Mouse (Mus musculus) CH12F3 (cell line): ENCODE measurements around the gene Fhit.

Experiments used
- in situ Hi-C: fragments of 300-500 bp; cut with MboI; formaldehyde crosslinking; loops from 2 replicates; pipeline ENCODE4 v1.14.3; 2020; ENCODE audit warnings: low sequenced_read_pairs

Fhit gene

GRCm38 (mm10) chr14:10711841-10712521 lies 449.9 kb downstream of the Fhit start:
- in situ Hi-C loops = no loop called here

DNA sequence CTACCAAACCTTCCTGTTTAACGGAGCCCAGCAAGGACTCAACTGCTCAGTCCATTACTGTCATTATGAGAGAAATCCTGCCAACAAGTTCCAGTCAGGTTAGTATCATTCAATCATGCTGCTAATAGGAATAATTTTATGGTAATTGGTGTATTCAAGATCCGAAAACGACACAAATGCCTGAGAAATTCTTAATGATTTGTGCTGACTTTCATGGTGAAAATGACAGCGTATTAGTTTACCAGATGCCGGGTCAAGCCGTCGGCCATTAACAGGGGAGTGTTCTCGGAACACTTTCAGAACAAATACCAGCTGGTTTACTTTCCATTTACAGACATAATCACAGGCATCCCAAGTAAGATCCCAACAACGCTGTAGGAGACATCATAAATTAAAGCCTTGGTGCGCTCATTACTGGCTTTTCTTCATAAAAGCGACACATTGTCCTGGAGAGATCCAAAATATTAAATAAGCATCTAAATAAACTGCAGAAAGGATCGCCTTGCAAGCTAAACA lies 451.0 kb downstream of the Fhit start:
- in situ Hi-C loops = no loop called here

- in situ Hi-C loops = no loop called here
Measured at GRCm38 (mm10) chr14:10701707-10702106, 460.1 kb downstream of the Fhit start.

- in situ Hi-C loops = no loop called here
Measured at GRCm38 (mm10) chr14:10680041-10680440, 481.8 kb downstream of the Fhit start.

DNA sequence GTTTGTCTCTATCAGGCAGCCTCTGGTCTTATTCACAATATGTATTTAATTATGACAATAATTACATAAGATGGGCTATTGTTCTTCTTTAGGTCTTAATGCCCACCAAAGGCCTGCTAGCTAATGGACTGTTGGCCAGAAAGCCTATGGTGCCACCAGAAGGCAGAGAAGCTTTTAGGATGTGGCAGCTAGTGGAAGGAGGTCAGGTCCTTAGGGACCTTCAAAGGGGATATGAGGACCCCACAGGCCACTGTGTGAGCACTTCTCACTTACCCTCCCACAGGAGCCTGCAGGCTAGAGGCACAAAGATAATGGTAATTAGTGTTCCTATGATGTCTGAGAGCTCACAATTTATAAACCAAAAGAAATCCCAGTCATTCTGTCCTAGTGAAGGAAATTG lies 482.2 kb downstream of the Fhit start:
- in situ Hi-C loops = no loop called here

DNA sequence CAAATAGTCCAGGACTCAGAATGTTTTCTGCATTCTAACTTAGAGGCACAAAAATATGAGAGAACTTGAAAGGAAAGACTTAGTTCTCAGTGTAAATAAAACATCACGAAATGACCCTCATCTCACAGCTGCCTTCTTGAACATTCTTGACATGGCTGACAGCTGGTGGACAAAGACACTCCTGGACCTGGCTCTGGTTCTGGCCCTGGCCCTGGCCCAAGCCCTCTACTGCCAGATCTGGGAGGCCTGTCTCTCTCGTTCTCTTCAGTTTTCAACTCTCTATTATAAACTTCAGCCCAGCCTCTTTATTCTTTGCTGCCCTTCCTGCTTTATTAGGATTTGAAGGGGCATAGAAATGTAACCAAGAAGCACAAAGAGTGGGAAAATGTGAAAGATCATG lies 484.2 kb downstream of the Fhit start:
- in situ Hi-C loops = no loop called here

GRCm38 (mm10) chr14:10660247-10660646 lies 501.6 kb downstream of the Fhit start:
- in situ Hi-C loops = no loop called here

DNA sequence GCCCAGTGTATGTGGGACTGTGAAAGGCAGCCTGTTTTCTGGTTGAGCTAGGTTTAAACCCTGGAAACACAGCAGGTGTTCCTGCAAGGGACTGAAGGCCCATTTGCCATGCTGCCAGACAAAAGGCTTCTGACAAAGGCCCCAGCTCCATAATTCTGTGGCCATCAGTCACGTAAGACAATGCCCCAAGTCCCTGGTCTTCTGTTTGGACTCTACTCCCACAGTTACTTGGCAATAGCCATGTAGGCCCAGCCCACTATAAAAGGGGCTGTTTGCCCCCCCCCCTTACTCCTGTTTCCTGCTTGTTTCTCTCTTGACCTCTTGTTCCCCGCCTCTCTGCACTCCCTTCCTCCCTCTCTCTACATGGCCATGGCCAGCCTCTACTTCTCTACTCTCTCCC lies 502.5 kb downstream of the Fhit start:
- in situ Hi-C loops = no loop called here

GRCm38 (mm10) chr14:10658219-10658618 lies 503.6 kb downstream of the Fhit start:
- in situ Hi-C loops = no loop called here

GRCm38 (mm10) chr14:10657364-10657763 lies 504.5 kb downstream of the Fhit start:
- in situ Hi-C loops = no loop called here

- in situ Hi-C loops = no loop called here
Measured at GRCm38 (mm10) chr14:10655842-10656241, 506.0 kb downstream of the Fhit start.

DNA sequence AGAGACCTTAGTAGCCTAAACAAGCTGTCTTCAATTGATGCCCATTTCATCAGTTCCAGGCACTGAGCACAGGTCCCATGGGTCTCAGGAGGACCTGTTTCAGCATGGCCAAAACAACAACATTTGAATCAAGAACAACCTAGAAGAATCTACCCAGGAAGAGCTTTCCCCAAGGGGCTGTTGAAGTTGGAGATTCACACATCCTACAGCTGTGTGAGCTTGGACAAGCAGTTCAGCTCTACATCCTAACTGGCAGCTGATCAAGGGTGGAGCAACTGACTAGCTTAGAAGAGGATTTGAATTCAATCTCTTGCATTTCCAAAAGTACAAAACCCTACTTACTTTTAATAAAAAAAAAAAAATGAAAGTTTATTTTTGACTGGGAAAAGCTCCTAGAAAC lies 514.0 kb downstream of the Fhit start:
- in situ Hi-C loops = no loop called here

GRCm38 (mm10) chr14:10631783-10632182 lies 530.1 kb downstream of the Fhit start:
- in situ Hi-C loops = no loop called here

DNA sequence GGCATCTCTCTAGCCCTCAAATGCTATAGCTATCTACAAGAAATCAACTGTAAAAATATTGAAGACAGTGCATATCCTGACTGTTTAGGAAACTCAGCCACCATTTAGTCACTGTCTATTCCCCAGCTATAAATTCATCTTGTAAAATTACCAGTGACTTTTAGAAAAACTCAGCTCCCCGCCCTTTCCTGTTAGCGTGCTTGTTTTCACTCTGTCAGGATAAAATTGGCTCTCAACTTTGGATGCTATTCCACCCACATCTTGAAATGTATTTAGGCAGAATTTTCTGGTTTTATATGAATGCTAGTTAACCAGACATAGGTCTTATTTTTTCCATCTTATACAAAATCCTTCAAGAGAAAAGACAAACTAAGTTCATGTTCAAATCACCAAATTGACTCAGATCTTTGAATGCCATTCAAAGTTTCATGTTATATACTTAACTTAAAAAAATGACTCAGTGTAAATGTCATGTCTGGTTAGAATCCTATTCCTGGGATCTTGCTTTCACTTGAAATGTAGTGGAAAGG lies 530.9 kb downstream of the Fhit start:
- in situ Hi-C loops = no loop called here

DNA sequence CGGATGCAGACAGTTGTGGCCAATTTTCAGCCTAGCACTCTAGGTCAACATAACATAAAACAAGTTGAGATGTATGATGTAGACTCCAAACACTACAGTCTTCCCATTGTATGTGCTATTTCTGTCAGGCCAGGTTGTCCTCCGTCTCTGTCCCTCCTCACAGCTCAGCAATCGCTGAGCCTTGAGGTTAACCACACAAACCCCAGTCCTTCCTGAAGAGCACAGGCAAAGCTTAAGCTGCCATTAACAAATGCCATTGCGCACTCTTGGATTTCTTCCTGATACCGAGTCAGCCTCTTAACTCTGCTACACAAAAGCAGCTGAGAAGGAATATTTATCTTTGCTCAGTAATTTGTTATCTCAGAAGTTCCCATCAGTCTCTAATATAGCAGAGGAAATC lies 568.4 kb downstream of the Fhit start:
- in situ Hi-C loops = no loop called here

DNA sequence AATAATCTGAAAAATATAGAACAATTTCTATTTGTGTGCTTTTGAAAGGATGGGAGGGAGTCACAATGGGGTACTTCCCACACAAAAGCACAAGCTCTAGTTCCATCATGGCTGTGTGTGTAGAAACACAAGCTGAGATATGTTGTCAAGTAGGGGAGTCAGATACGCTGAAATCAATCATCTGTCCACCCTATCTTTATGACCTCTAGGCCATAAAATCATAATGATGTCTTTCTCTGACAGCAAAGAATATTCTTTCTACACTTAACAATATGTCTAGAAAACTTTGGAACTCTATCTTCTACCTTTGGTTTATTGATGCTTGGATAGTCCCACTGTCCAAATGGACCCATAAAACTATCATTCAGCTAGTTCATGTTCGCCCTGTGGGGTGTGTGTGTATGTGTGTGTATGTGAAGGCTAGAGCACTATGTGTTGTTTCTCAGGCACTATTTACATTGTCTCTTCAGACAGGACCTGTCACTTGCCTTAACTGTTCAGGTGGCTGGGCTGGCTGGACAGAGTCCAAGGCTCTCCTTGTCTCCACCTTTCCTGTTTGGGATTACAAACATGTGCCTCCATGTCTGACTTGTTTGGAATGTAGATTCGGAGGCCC lies 592.8 kb downstream of the Fhit start:
- in situ Hi-C loops = no loop called here

GRCm38 (mm10) chr14:10567771-10568170 lies 594.1 kb downstream of the Fhit start:
- in situ Hi-C loops = no loop called here

- in situ Hi-C loops = no loop called here
Measured at GRCm38 (mm10) chr14:10554755-10555154, 607.1 kb downstream of the Fhit start.

DNA sequence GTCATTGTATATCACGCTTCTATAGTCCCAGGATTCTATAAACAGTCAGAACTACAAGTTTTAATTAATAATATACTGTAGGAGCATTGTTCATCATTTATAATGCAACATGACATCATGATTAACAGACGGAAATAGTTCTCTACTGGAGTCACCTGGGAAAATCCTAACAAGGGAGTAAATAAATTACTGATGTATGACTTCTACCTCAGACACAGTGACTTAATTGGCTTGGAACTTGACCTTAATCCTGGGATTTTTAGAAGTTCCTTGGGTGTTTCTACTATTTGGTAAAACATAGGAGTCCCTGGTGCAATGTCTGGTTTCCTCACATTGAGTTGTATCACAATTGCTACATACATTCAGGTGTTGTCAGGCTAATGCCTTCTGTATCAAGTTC lies 613.2 kb downstream of the Fhit start:
- in situ Hi-C loops = no loop called here

- in situ Hi-C loops = no loop called here
Measured at GRCm38 (mm10) chr14:10545916-10546315, 615.9 kb downstream of the Fhit start.

DNA sequence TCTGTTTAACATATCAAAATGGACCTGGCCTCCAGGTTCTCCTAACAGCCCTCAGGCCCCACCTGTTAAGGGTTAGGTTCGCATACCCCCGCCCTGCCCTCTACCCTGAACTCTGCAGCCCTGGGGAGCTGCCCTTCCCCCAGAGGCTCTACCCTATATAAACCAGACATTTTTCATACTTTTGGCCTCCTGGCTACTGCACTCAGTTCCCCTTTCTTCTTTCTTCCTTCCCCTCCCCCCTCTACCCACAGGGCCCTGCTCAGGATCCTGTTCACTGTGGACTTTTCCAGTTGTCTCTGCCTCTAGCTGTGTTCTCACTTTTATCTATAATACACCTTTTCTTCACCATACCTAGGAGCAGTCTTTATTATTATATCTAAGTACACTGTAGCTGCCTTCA lies 627.0 kb downstream of the Fhit start:
- in situ Hi-C loops = no loop called here

- in situ Hi-C loops = no loop called here
Measured at GRCm38 (mm10) chr14:10531748-10532500, 629.9 kb downstream of the Fhit start.
